Mouse (Mus musculus): Measurements from ENCODE around the gene Gdpd2.

The Gdpd2 gene

GRCm38 (mm10) chrX:100729665-100730188 lies at the start of gene Gdpd2:
TSS of gene Gdpd2 (plus strand) at chrX:100729873.
- DNase-seq (ENCODE audit: low spot score in 2 of 2) = no peak

- no peak for DNase-seq (ENCODE audit: low spot score in 2 of 2)
These were observed 43.1 kb upstream of the Gdpd2 start for GRCm38 (mm10) chrX:100686527-100686926.

- DNase-seq (ENCODE audit: low spot score in 2 of 2) = no peak
These were observed 42.2 kb upstream of the Gdpd2 start for GRCm38 (mm10) chrX:100687360-100688032.

GRCm38 (mm10) chrX:100688033-100688370 lies 41.7 kb upstream of the Gdpd2 start:
- no peak for DNase-seq (ENCODE audit: low spot score in 2 of 2)

GRCm38 (mm10) chrX:100696776-100697175 lies 32.9 kb upstream of the Gdpd2 start:
- DNase-seq (ENCODE audit: low spot score in 2 of 2) = no peak

GRCm38 (mm10) chrX:100708032-100708431 lies 21.6 kb upstream of the Gdpd2 start:
- DNase-seq (ENCODE audit: low spot score in 2 of 2) = no peak

GRCm38 (mm10) chrX:100716173-100716572 lies 13.5 kb upstream of the Gdpd2 start:
- DNase-seq (ENCODE audit: low spot score in 2 of 2) = no peak

GRCm38 (mm10) chrX:100728947-100729346 lies 726 bp upstream of the Gdpd2 start:
- DNase-seq (ENCODE audit: low spot score in 2 of 2) = peak in 1 of 2 experiments; percentile 13

- DNase-seq (ENCODE audit: low spot score in 2 of 2) = no peak
These were observed 593 bp downstream of the Gdpd2 start for GRCm38 (mm10) chrX:100730266-100730665.

- no peak for DNase-seq (ENCODE audit: low spot score in 2 of 2)
These were observed 4.7 kb downstream of the Gdpd2 start for GRCm38 (mm10) chrX:100734359-100734758.

- peak in 1 of 2 experiments; percentile 21 for DNase-seq (ENCODE audit: low spot score in 2 of 2)
These were observed 9.2 kb downstream of the Gdpd2 start for GRCm38 (mm10) chrX:100738918-100739317.

- DNase-seq (ENCODE audit: low spot score in 2 of 2) = no peak
These were observed 9.8 kb downstream of the Gdpd2 start for GRCm38 (mm10) chrX:100739443-100739842.

- DNase-seq (ENCODE audit: low spot score in 2 of 2) = no peak
These were observed 11.1 kb downstream of the Gdpd2 start for GRCm38 (mm10) chrX:100740785-100741184.

- peak; percentile 31 to 76 for DNase-seq (ENCODE audit: low spot score in 2 of 2)
These were observed 12.3 kb downstream of the Gdpd2 start for GRCm38 (mm10) chrX:100741940-100742339.

GRCm38 (mm10) chrX:100765855-100766254 lies 36.2 kb downstream of the Gdpd2 start:
- DNase-seq (ENCODE audit: low spot score in 2 of 2) = no peak

GRCm38 (mm10) chrX:100767181-100767884 lies 37.7 kb downstream of the Gdpd2 start, which contains the start of gene Dlg3:
TSS of gene Dlg3 (plus strand) at chrX:100767722.
- no peak for DNase-seq (ENCODE audit: low spot score in 2 of 2)

- no peak for DNase-seq (ENCODE audit: low spot score in 2 of 2)
These were observed 38.4 kb downstream of the Gdpd2 start for GRCm38 (mm10) chrX:100767885-100768626.

- DNase-seq (ENCODE audit: low spot score in 2 of 2) = no peak
These were observed 39.6 kb downstream of the Gdpd2 start for GRCm38 (mm10) chrX:100769281-100769680.

- DNase-seq (ENCODE audit: low spot score in 2 of 2) = peak; percentile 47 to 76
These were observed 44.7 kb downstream of the Gdpd2 start for GRCm38 (mm10) chrX:100774341-100774811.

GRCm38 (mm10) chrX:100775405-100775804 lies 45.7 kb downstream of the Gdpd2 start:
- DNase-seq (ENCODE audit: low spot score in 2 of 2) = no peak

GRCm38 (mm10) chrX:100776494-100776893 lies 46.8 kb downstream of the Gdpd2 start:
- DNase-seq (ENCODE audit: low spot score in 2 of 2) = peak in 1 of 2 experiments; percentile 14

- peak; percentile 45 to 69 for DNase-seq (ENCODE audit: low spot score in 2 of 2)
These were observed 47.4 kb downstream of the Gdpd2 start for GRCm38 (mm10) chrX:100776985-100777654.

Data from spleen, postnatal 4 days (tissue).